Mouse (Mus musculus): Measurements from ENCODE around the gene Polr3h.

Polr3h gene

DNA sequence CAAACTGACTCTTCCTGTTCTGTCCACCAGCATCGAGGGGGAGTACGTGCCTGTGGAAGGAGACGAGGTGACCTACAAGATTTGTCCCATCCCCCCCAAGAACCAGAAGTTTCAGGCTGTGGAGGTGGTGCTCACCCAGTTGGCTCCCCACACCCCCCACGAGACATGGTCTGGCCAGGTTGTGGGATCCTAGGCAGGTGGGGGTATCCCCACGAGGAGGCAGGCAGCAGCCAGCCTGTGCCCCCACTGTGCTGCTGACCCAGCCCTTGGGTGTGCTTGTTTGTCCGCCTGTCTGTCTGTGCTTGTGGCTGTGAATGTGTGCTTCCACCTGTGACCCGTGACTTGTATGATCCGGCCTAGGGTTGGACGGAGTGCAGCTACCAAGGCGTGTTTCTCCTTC, 23.0 kb upstream of the Polr3h start:
- no peak for DNase-seq (ENCODE audit: low spot score)

DNA sequence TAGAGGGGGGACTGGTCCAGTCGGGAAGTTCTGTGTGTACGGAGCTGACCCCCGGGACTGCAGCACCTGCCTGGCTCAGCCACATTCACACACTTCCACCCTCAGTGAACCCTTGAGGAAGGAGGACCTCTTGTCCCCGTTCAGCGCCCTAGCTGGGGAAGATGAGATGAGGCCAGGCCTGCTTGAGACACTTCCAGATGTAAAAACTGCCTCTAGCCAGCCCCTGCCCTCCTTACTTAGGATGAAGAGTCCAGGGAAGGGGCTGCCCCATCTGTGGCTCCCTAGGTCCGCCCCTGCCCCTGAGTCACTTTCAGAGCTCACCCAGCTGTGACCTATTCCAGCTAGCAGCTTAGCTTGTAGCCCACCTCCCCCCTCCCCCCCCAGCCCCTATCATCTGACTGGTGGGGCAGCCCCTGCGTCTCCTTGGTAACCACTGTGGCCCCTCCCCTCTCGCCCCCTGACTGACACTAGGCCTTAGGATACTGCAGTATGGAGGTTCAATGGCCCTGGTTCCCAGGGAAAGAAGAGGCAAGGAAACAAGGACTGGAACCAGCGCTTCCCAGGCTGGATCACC, 17.2 kb upstream of the Polr3h start:
- no peak for DNase-seq (ENCODE audit: low spot score)

DNA sequence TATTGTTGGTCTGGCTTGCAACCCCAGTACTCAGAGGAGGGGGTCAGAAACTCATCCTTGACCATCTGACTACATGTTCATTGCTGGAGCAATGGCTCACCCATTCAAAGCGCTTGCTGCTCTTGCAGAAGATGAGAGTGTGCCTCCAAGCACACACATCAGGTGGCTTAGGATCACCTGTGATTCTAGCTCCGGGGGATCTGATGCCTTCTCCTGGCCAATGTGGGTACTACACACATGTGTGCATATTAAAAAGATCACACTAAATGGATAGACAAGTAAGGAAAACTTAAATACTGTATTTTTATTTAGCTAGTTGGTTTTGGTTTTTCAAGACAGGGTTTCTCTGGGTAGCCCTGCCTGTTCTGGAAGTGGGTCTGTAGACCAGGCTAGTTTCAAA, 15.0 kb upstream of the Polr3h start:
- DNase-seq (ENCODE audit: low spot score): no peak

- DNase-seq (ENCODE audit: low spot score): no peak
Observed at GRCm38 (mm10) chr15:81940219-81940618, 14.2 kb upstream of the Polr3h start.

GRCm38 (mm10) chr15:81939774-81940173, 13.7 kb upstream of the Polr3h start:
- DNase-seq (ENCODE audit: low spot score): no peak

- no peak for DNase-seq (ENCODE audit: low spot score)
Observed at GRCm38 (mm10) chr15:81939157-81939715, 13.2 kb upstream of the Polr3h start.

- peak; percentile 79 for DNase-seq (ENCODE audit: low spot score)
Observed at GRCm38 (mm10) chr15:81938246-81938645, 12.2 kb upstream of the Polr3h start.

GRCm38 (mm10) chr15:81937098-81937972, 11.3 kb upstream of the Polr3h start:
- DNase-seq (ENCODE audit: low spot score): peak; percentile 75

- peak; percentile 81 for DNase-seq (ENCODE audit: low spot score)
Observed at GRCm38 (mm10) chr15:81936679-81937078, 10.6 kb upstream of the Polr3h start, which contains the start of gene Csdc2. Gene Csdc2 (plus strand): TSS chr15:81936759.

DNA sequence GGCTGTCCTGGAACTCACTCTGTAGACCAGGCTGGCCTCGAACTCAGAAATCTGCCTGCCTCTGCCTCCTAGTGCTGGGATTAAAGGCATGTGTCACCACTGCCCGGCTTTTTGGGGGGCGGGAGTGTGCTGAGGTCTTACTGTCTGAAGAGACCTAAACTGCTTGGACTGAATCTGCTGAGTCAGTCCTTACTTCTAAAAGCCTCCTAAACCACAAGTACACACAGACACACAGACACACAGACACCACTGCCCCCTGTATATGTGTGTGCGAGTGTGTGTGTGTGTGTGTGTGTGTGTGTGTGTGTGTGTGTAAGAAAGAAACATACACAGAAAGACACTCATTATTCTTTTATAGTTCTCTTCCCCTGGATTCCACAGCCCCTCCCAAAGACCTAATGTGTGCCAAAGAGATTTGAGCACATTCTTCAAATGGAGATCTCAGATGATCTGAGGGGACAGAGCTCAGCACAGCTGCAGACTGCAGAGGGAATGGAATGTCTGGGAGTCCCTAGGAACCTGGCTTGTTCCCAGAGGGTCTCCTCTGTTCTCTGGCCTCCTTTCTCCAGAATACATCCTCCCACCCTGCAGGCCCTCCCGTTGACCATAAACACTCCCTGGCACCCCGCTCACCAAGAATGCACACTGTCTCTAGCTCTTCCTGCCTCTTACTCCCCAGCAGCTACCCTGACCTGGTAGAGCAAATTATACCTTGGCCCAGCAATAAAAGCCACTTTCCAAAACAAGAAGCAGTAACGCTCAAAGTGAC, 10.0 kb upstream of the Polr3h start:
- DNase-seq (ENCODE audit: low spot score): no peak

GRCm38 (mm10) chr15:81933986-81934385, 7.9 kb upstream of the Polr3h start:
- DNase-seq (ENCODE audit: low spot score): no peak

DNA sequence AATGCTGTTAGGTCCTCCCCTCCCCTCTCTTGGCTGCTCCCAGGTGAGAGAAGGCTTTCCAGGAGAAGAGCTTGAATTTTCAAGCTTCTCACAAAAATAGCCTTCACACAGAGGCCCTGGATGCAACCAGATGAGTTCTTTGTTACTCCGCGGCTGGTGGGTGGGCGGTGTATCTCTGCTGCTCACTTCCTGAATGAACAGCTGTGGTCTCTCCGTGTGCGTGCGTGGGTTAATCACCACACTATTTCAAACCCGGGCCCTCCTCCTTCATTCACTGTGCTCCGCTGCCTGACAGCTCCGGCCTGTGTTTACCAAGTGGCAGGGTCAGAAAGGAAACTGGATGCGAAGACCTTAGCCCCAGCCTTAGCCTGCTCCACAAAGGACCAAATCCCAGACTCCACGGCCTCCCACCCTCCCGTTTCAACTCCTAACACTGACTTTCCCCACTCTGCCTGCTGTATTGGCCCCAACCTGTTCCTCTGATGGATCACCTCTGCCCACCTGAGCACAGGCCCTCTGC, 7.0 kb upstream of the Polr3h start:
- no peak for DNase-seq (ENCODE audit: low spot score)

DNA sequence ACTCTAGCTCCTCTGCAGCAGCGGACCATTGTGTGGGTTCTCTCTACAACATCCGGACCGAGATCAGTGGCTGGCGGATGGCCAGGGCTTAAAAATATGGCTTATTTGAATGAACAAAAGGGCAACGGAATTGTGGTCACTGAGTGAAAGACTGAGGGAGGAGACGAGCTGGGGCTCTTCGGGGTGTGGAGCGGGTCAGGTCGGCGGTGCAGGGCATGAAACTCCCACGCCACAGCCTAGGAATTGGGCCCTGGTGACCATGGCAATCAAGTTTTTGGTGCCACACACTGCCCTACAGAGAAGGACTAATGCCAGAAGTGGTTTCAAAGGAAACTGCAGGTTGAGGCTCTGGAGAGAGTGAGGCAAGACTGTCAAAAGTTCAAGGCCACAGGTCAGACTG, 2.2 kb upstream of the Polr3h start:
- peak; percentile 47 for DNase-seq (ENCODE audit: low spot score)

DNA sequence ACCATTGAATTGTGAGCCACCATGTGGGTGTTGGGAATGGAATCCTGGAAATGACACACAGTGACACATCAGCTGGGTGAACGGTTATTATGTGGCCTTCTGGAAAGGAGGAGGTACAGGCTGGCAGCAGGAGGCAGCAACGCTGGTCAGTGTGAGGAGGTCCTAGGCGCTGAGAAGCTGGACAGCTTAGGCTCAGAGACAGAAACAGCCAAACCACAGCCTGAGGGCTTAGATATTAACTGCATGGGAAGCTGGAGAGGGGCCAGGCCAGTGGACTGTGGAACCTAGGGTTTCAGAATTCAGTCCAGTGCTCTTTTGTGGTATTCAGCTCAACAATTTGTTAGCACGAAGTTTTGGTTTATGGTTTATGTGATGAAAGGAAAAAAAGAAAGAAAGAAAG, 1.7 kb upstream of the Polr3h start:
- DNase-seq (ENCODE audit: low spot score): peak; percentile 62

- no peak for DNase-seq (ENCODE audit: low spot score)
Observed at GRCm38 (mm10) chr15:81926446-81926822, 394 bp upstream of the Polr3h start.

- DNase-seq (ENCODE audit: low spot score): no peak
Observed at GRCm38 (mm10) chr15:81924933-81925332, 1.1 kb downstream of the Polr3h start.

DNA sequence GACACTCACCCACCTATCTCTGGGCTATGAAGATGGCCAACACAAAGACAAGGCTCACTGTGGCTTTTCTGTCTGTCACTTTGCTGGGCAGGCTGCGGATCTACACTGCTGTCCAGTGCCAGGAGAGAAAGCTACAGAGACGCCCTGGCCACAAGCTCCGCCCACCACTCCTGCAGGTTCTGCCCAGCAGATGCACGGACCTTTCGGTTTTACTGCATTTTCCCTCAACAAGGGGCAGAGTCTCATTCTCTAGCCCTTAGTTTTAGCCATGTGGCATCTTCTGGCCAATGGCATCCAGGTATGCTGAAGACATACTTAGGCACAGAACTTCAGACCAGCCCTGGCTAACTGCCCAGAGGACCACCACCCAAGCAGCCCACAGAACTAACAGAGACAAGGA, 4.8 kb downstream of the Polr3h start:
- DNase-seq (ENCODE audit: low spot score): peak; percentile 83

- peak; percentile 47 for DNase-seq (ENCODE audit: low spot score)
Observed at GRCm38 (mm10) chr15:81920546-81921217, 5.4 kb downstream of the Polr3h start.

GRCm38 (mm10) chr15:81919062-81919461, 7.0 kb downstream of the Polr3h start:
- no peak for DNase-seq (ENCODE audit: low spot score)

DNA sequence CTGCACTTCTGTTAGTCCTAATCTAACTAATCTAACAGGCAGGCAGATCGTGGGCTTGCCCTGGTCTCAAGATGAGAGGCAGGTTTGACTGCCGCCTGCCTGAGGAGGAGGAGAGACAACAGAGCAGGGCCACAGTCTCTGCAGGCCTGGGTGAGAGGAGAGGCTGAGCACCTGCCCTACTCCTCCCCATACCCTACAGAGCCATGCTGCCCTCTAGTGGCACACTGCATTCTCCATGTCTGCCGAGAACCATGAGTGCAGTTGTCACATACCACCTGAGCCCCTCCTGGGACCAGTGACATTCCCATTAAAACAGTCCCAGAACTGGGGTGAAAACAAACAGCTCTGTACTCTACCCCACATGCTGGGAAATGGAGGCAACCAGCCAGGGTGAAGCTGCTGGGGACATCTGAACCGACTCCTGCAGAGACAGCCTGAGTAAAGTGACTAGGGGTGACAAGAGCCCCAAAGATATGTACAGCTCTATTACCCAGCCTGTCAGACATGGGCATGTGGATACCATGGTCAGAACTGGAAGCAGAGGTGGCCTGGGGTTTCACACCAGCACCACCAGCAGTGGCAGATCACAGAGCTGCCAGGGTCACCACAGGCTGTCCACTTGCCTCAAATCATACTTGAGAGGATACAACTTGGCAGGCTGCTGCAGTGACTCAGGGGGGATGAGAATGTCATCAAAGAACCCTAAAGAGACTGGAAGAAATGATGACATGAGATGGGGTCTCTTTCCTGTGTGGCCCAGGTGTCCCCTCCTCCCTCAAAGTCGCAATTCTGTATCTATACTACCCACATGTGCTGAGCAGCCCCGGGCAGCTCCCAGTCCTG, 8.2 kb downstream of the Polr3h start:
- peak; percentile 84 for DNase-seq (ENCODE audit: low spot score)

DNA sequence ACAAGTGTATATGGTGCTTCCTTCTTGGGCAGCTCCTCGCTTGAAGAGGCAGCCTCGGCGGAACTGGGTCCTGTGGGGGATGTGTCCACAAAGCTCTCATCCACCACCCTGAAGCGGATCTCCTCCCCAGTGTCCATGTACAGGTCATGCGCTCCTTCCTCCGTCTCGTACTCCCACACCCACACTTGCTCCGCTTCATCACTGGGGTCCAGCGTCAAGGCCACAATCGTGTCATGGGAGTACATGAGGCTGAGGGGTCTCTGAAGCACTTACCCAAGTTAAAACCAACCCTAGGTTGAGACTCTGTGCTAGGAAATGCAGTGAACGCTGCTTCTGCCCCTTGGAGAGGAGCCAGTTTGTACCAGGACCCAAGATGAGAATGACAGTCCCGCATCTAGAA, 8.8 kb downstream of the Polr3h start:
- DNase-seq (ENCODE audit: low spot score): no peak
